Mouse (Mus musculus) brain, embryonic 14.5 days (tissue): ENCODE data around the gene Ddx31.

Experiments
- CTCF ChIP-seq: fragments of 200-500 bp; IDR thresholded peaks from 2 replicates; pipeline ENCODE4 v1.5.1; 2012; ENCODE audit warnings: inconsistent platforms, mild to moderate bottlenecking, moderate library complexity, borderline replicate concordance; ENCODE audit not compliant: insufficient read depth, insufficient read length; ENCODE audit errors: extremely low read depth
- POLR2A ChIP-seq: fragments of 200-500 bp; IDR thresholded peaks from 2 replicates; pipeline ENCODE4 v1.6.1; 2012; ENCODE audit warnings: mild to moderate bottlenecking, inconsistent platforms, borderline replicate concordance; ENCODE audit not compliant: poor library complexity, insufficient read depth, insufficient read length, severe bottlenecking; ENCODE audit errors: extremely low read depth

DNA sequence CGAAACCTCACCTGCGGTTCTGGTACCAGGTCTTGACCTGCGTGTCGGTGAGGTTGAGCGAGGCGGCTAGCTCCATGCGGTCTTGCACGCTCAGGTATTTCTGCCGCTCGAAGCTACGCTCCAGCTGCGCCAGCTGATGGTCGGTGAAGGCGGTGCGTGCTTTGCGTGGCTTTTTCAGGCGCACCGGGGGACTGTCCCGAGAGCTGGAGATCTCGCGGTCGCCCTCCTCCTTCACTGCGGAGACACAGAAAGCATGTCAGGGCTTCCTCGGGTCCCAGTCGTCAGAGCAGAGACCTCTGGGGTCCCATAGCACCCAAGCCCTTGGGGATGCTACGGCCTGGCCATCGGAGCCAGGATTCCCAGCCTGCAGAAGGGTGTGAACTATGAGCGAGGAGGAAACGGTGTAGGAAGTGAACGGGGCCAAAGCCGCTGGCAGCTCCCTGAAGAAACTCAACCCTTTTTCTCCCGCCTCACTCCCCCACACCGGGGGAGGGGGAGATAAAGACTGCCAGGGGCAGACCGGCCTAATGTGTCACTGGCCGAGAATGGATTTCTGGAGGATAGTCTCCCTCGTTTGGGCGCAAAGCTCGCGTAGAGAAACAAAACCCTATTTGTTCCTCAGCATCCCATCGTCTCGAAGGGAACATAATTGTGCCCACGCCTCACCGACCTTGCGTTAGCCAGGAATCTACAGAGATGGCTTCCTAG, 71.3 kb downstream of the Ddx31 start:
- TF ChIP-seq POLR2A (no peak), CTCF (no peak)
